Mouse (Mus musculus) MEL (cell line): ENCODE results near the gene Bmp2k. TPM values are rescaled to one million over a fixed set of nuclear protein-coding genes. Genes with fewer than 3 reads are reported as not detected.

Experiments used
- DNase-seq: peaks from one replicate; pipeline ENCODE4 v3.0.0; 2011; ENCODE audit warnings: low read depth, low spot score
- H3K27ac ChIP-seq: 2 replicates; pipeline ENCODE4 v1.5.1; 2012; ENCODE audit warnings: low read depth, mild to moderate bottlenecking, control low read depth, low read length, moderate library complexity; ENCODE audit not compliant: control insufficient read depth
- H3K27me3 ChIP-seq, 2 experiments: fragments of 150-350 bp in 1 of 2; sonication (generic) in 1 of 2; 2 replicates each; pipeline ENCODE4 v1.6.1; 2012; ENCODE audit warnings: low read length in 2 of 2, mild to moderate bottlenecking in 2 of 2, improper control_type of control experiment in 1 of 2, moderate library complexity in 1 of 2; ENCODE audit not compliant: insufficient read depth in 2 of 2, control insufficient read depth in 1 of 2
- H3K36me3 ChIP-seq, 2 experiments: 2 replicates each; pipeline ENCODE4 v1.6.1; 2012 to 2014; ENCODE audit warnings: low read length in 2 of 2, improper control_type of control experiment in 1 of 2, inconsistent platforms in 1 of 2, mild to moderate bottlenecking in 1 of 2; ENCODE audit not compliant: insufficient read depth in 2 of 2, control insufficient read depth in 1 of 2
- H3K4me1 ChIP-seq, 2 experiments: fragments of 150-350 bp in 1 of 2; sonication (generic) in 1 of 2; 2 replicates each; pipeline ENCODE4 v1.6.1; 2012; ENCODE audit warnings: low read length in 2 of 2, improper control_type of control experiment in 1 of 2, mild to moderate bottlenecking in 1 of 2; ENCODE audit not compliant: insufficient read depth in 2 of 2, control insufficient read depth in 1 of 2
- H3K4me3 ChIP-seq, 2 experiments: fragments of 150-350 bp in 1 of 2; sonication (generic) in 1 of 2; 2 replicates each; pipeline ENCODE4 v1.5.1; 2012; ENCODE audit warnings: low read depth in 2 of 2, low read length in 2 of 2, mild to moderate bottlenecking in 2 of 2, moderate library complexity in 2 of 2, control low read depth in 1 of 2, improper control_type of control experiment in 1 of 2; ENCODE audit not compliant: control insufficient read depth in 1 of 2, insufficient read depth in 1 of 2
- H3K79me2 ChIP-seq: 2 replicates; pipeline ENCODE4 v1.6.1; 2012; ENCODE audit warnings: mild to moderate bottlenecking, low read length, moderate library complexity; ENCODE audit not compliant: control insufficient read depth, poor library complexity, insufficient read depth
- H3K9ac ChIP-seq: 2 replicates; pipeline ENCODE4 v1.6.1; 2012; ENCODE audit warnings: low read depth, mild to moderate bottlenecking, control low read depth, low read length, moderate library complexity; ENCODE audit not compliant: control insufficient read depth, poor library complexity, severe bottlenecking
- H3K9me3 ChIP-seq: fragments of 150-350 bp; sonication (generic); replicated peaks from 2 replicates; pipeline ENCODE4 v1.6.1; 2012; ENCODE audit warnings: mild to moderate bottlenecking, low read length, improper control_type of control experiment, moderate library complexity; ENCODE audit not compliant: insufficient read depth
- CHD1 ChIP-seq: IDR thresholded peaks from 2 replicates; pipeline ENCODE4 v1.6.1; 2012; ENCODE audit warnings: low read depth, mild to moderate bottlenecking, inconsistent platforms, low read length, improper control_type of control experiment
- E2F4 ChIP-seq: IDR thresholded peaks from 2 replicates; pipeline ENCODE4 v1.6.1; 2011; ENCODE audit warnings: low read depth, low read length, improper control_type of control experiment, borderline replicate concordance
- ELF1 ChIP-seq: IDR thresholded peaks from 2 replicates; pipeline ENCODE4 v1.6.1; 2014; ENCODE audit warnings: low read depth, mild to moderate bottlenecking, inconsistent platforms, low read length, improper control_type of control experiment, moderate library complexity
- ETS1 ChIP-seq: IDR thresholded peaks from 2 replicates; pipeline ENCODE4 v1.6.1; 2012; ENCODE audit warnings: low read depth, mild to moderate bottlenecking, inconsistent platforms, low read length, improper control_type of control experiment, moderate library complexity
- GABPA ChIP-seq: IDR thresholded peaks from 2 replicates; pipeline ENCODE4 v1.6.1; 2012; ENCODE audit warnings: low read depth, mild to moderate bottlenecking, inconsistent platforms, low read length, improper control_type of control experiment, moderate library complexity
- MAFK ChIP-seq: IDR thresholded peaks from 2 replicates; pipeline ENCODE4 v1.6.1; 2011; ENCODE audit warnings: low read depth, mild to moderate bottlenecking, low read length, improper control_type of control experiment, borderline replicate concordance
- MYB ChIP-seq: IDR thresholded peaks from 2 replicates; pipeline ENCODE4 v1.6.1; 2011; ENCODE audit warnings: mild to moderate bottlenecking, low read depth, low read length, improper control_type of control experiment
- MYC ChIP-seq: IDR thresholded peaks from 2 replicates; pipeline ENCODE4 v1.6.1; 2011; ENCODE audit warnings: low read depth, mild to moderate bottlenecking, low read length, improper control_type of control experiment, moderate library complexity
- NELFE ChIP-seq: IDR thresholded peaks from 2 replicates; pipeline ENCODE4 v1.6.1; 2011; ENCODE audit warnings: low read depth, low read length, improper control_type of control experiment
- NRF1 ChIP-seq: IDR thresholded peaks from 2 replicates; pipeline ENCODE4 v1.6.1; 2014; ENCODE audit warnings: low read depth, mild to moderate bottlenecking, inconsistent platforms, low read length, improper control_type of control experiment, moderate library complexity; ENCODE audit not compliant: poor library complexity, insufficient read depth, severe bottlenecking
- POLR2A ChIP-seq, 2 experiments: IDR thresholded peaks; 2 replicates each; pipeline ENCODE4 v1.6.1; 2011 to 2012; ENCODE audit warnings: low read length in 2 of 2, mild to moderate bottlenecking in 2 of 2, control low read depth in 1 of 2, improper control_type of control experiment in 1 of 2, low read depth in 1 of 2, moderate library complexity in 1 of 2; ENCODE audit not compliant: control insufficient read depth in 1 of 2, insufficient read depth in 1 of 2, poor library complexity in 1 of 2
- RAD21 ChIP-seq: IDR thresholded peaks from 2 replicates; pipeline ENCODE4 v1.6.1; 2011; ENCODE audit warnings: mild to moderate bottlenecking, low read depth, low read length, improper control_type of control experiment
- SIN3A ChIP-seq: IDR thresholded peaks from 2 replicates; pipeline ENCODE4 v1.6.1; 2012; ENCODE audit warnings: low read length, improper control_type of control experiment, inconsistent platforms
- SMC3 ChIP-seq: IDR thresholded peaks from 2 replicates; pipeline ENCODE4 v1.6.1; 2011; ENCODE audit warnings: low read depth, low read length, improper control_type of control experiment
- TAL1 ChIP-seq: IDR thresholded peaks from 2 replicates; pipeline ENCODE4 v1.6.1; 2012; ENCODE audit warnings: mild to moderate bottlenecking, inconsistent platforms, low read length, moderate library complexity, mixed read lengths
- TBP ChIP-seq: IDR thresholded peaks from 2 replicates; pipeline ENCODE4 v1.8.0; 2011; ENCODE audit warnings: low read depth, low read length, improper control_type of control experiment
- TCF12 ChIP-seq: IDR thresholded peaks from 2 replicates; pipeline ENCODE4 v1.6.1; 2014; ENCODE audit warnings: low read depth, mild to moderate bottlenecking, inconsistent platforms, low read length, improper control_type of control experiment, moderate library complexity
- UBTF ChIP-seq: IDR thresholded peaks from 2 replicates; pipeline ENCODE4 v1.6.1; 2012; ENCODE audit warnings: low read depth, mild to moderate bottlenecking, inconsistent platforms, low read length, improper control_type of control experiment, moderate library complexity, borderline replicate concordance; ENCODE audit not compliant: insufficient read depth
- USF2 ChIP-seq, 2 experiments: IDR thresholded peaks; 2 replicates each; pipeline ENCODE4 v1.6.1; 2011 to 2012; ENCODE audit warnings: improper control_type of control experiment in 2 of 2, low read length in 2 of 2, borderline replicate concordance in 1 of 2, inconsistent platforms in 1 of 2, low read depth in 1 of 2, mild to moderate bottlenecking in 1 of 2; ENCODE audit not compliant: insufficient read depth in 1 of 2
- ZKSCAN1 ChIP-seq: IDR thresholded peaks from 2 replicates; pipeline ENCODE4 v1.6.1; 2012; ENCODE audit warnings: low read depth, mild to moderate bottlenecking, inconsistent platforms, low read length, improper control_type of control experiment, moderate library complexity
- polyA plus RNA-seq, 2 experiments: library from polyadenylated mRNA; stranded (reverse) in 1 of 2; unstranded in 1 of 2; fragments of >175 nt in 1 of 2; fragments of >200 nt in 1 of 2; gene quantifications; 2 replicates each; pipeline versions ENCODE4 v1.2.1 to v1.2.4; 2012; ENCODE audit warnings: low replicate concordance in 2 of 2, low read depth in 1 of 2; ENCODE audit not compliant: insufficient read length in 2 of 2, insufficient read depth in 1 of 2, missing spikeins in 1 of 2
- total RNA-seq: library from RNA; depleted of rRNA; stranded (reverse); fragments of 300-350 nt; gene quantifications from 2 replicates; pipeline ENCODE4 v1.2.3, GENCODE M21; 2012

Bmp2k gene
- total and polyA plus RNA-seq, 3 experiments, result 10.8 to 16.3 TPM; not detected in 1

GRCm38 (mm10) chr5:97002937-97003336 is 5.4 kb downstream of the Bmp2k start:
- Histone ChIP-seq H3K4me3 (no peak overlapping the region), H3K9ac (no peak overlapping the region)
- TF ChIP-seq POLR2A (IDR thresholded peaks at IDR 0.05; ENCODE audit: control insufficient read depth in 1 of 2, insufficient read depth in 1 of 2, low read depth in 1 of 2, low read length in 2 of 2, poor library complexity in 1 of 2) (no peak), USF2 (IDR thresholded peaks at IDR 0.05; ENCODE audit: borderline replicate concordance in 1 of 2, insufficient read depth in 1 of 2, low read depth in 1 of 2, low read length in 2 of 2) (no peak), ZKSCAN1 (no peak), NELFE (no peak), TAL1 (no peak), ELF1 (no peak), ETS1 (no peak), SMC3 (no peak), NRF1 (no peak), UBTF (no peak), TCF12 (no peak), CHD1 (no peak), GABPA (no peak), TBP (no peak), SIN3A (no peak), MAFK (no peak), MYB (no peak)

GRCm38 (mm10) chr5:97004178-97005030 is 6.9 kb downstream of the Bmp2k start:
- H3K27me3 ChIP-seq, result no peaks in the 10 kb centered on the region
- DNase-seq, result no peak
- H3K36me3 ChIP-seq, result peaks cover 0 to 55% of the 10 kb centered on the region in 2 experiments; a peak in 2 of 4 replicates
- H3K4me3 ChIP-seq, result no peak overlapping the region
- no peak overlapping the region for H3K27ac ChIP-seq
- no peak overlapping the region for H3K9ac ChIP-seq
- TF ChIP-seq E2F4 (no peak), RAD21 (no peak), MYC (no peak)
- TF ChIP-seq, all 39 proteins: peak for 0
- Histone ChIP-seq H3K9me3 (no peaks in the 10 kb centered on the region), H3K79me2 (peaks cover 78% of the 10 kb centered on the region), H3K4me1 (peaks cover 12 to 40% of the 10 kb centered on the region in 2 experiments)

More at GRCm38 (mm10) chr5:97002937-97003336, 5.4 kb downstream of the Bmp2k start:
- Histone ChIP-seq H3K27ac (no peak overlapping the region), H3K27me3 (no peaks in the 10 kb centered on the region), H3K9me3 (no peaks in the 10 kb centered on the region), H3K4me1 (peaks cover 17 to 31% of the 10 kb centered on the region in 2 experiments), H3K36me3 (peaks cover 0 to 43% of the 10 kb centered on the region in 2 experiments; a peak in 2 of 4 replicates), H3K79me2 (peaks cover 81% of the 10 kb centered on the region)
- no peak for DNase-seq
